Mouse (Mus musculus): ENCODE data around the gene Il34. TPM values are rescaled to one million over a fixed set of nuclear protein-coding genes. Genes with fewer than 3 reads are reported as not detected.

The Il34 gene
- total RNA-seq, 2 experiments from 2014 or later = 5.2 TPM

- TF ChIP-seq CTCF (IDR thresholded peaks at IDR 0.05) = no peak
- DNase-seq = no peak
- H3K4me3 ChIP-seq = no peak overlapping the region
- peak overlapping the region; percentile 31; the same call in 1 of the 2 replicates for H3K27ac ChIP-seq
- intact Hi-C loops (cut with DNase I) = no loop called here
Observed at GRCm38 (mm10) chr8:110694826-110695225, 110.9 kb downstream of the Il34 start.

GRCm38 (mm10) chr8:110694226-110694625 lies 111.5 kb downstream of the Il34 start:
- intact Hi-C loops (cut with DNase I) = no loop called here
- no peak overlapping the region for H3K4me3 ChIP-seq
- no peak for DNase-seq
- TF ChIP-seq CTCF (IDR thresholded peaks at IDR 0.05) = no peak
- H3K27ac ChIP-seq = no peak overlapping the region

Other genes with a start within 250 kb of the Il34 start
- gene Vac14, start 187.3 kb downstream of the Il34 start, total RNA-seq (2021) = 10 to 100 TPM; 15.6 to 18.2 TPM
- gene Mtss1l, start 84.4 kb downstream of the Il34 start, total RNA-seq (2021) = 100 to 1,000 TPM in 1 of 2 experiments, 10 to 100 TPM in 1; 85.5 to 125 TPM
- 10 to 100 TPM; 60.3 to 64.2 TPM for gene Cog4, start 40.7 kb upstream of the Il34 start, total RNA-seq (2021)
- gene Sf3b3, start 40.9 kb upstream of the Il34 start, total RNA-seq (2021) = 10 to 100 TPM; 16.9 to 19.7 TPM
- 1 to 10 TPM; 4.4 TPM for gene Fuk, start 96.6 kb upstream of the Il34 start, total RNA-seq (2021)
- 10 to 100 TPM; 46.4 to 51.0 TPM for gene St3gal2, start 114.0 kb upstream of the Il34 start, total RNA-seq (2021)
- gene Ddx19a, start 191.9 kb upstream of the Il34 start, total RNA-seq (2021) = 10 to 100 TPM; 29.4 to 30.2 TPM
- 10 to 100 TPM; 11.4 to 13.0 TPM for gene Ddx19b, start 225.8 kb upstream of the Il34 start, total RNA-seq (2021)
- gene Aars, start 227.2 kb upstream of the Il34 start, total RNA-seq (2021) = 10 to 100 TPM; 50.5 to 54.2 TPM

All from gastrocnemius, adult 2 months (tissue).